Mouse (Mus musculus): Measurements from ENCODE around the gene Arl14ep.

DNA sequence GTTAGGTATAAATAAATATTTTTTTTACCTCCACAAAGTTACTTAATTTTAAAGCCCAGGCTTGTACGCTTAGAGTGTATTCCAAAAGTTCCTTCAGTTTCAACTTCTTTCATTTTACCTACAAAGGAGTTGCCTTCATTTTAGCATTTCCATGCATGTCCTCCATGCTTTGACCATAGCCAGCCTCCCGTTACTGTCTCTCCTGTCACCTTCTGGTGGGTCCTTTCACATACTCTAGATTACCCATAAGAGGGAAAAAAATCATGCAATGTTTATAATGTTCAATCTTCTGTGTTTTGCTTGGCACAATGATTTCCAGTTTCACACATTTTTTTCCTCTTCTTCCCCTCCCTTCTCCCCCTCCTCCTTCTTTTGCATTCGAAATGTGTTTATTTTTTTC is 32.2 kb upstream of the Arl14ep start:
- TF ChIP-seq POLR2A (IDR thresholded peaks at IDR 0.05; ENCODE audit: borderline replicate concordance, insufficient read depth, low read length) (no peak), CTCF (IDR thresholded peaks at IDR 0.05; ENCODE audit: borderline replicate concordance, insufficient read depth, low read depth, low read length) (no peak)
